Mouse (Mus musculus): ENCODE measurements around the gene Pak3.

The Pak3 gene

GRCm38 (mm10) chrX:143664221-143665150 lies 146.1 kb downstream of the Pak3 start:
- DNase-seq = no peak

GRCm38 (mm10) chrX:143665771-143666170 lies 147.4 kb downstream of the Pak3 start:
- no peak for DNase-seq

GRCm38 (mm10) chrX:143666991-143667390 lies 148.6 kb downstream of the Pak3 start:
- no peak for DNase-seq

- peak; percentile 5 for DNase-seq
These were observed 149.9 kb downstream of the Pak3 start for GRCm38 (mm10) chrX:143668242-143668641.

- DNase-seq = no peak
These were observed 160.2 kb downstream of the Pak3 start for GRCm38 (mm10) chrX:143678566-143678965.

- DNase-seq = no peak
These were observed 203.9 kb downstream of the Pak3 start for GRCm38 (mm10) chrX:143722250-143722649.

- no peak for DNase-seq
These were observed 207.0 kb downstream of the Pak3 start for GRCm38 (mm10) chrX:143725411-143725810.

- no peak for DNase-seq
These were observed 217.6 kb downstream of the Pak3 start for GRCm38 (mm10) chrX:143736035-143736434.

- no peak for DNase-seq
These were observed 220.8 kb downstream of the Pak3 start for GRCm38 (mm10) chrX:143739171-143739570.

GRCm38 (mm10) chrX:143762556-143762955 lies 244.2 kb downstream of the Pak3 start:
- DNase-seq = no peak

GRCm38 (mm10) chrX:143815948-143816347 lies 297.6 kb downstream of the Pak3 start:
- DNase-seq = no peak

- DNase-seq = no peak
These were observed 300.6 kb downstream of the Pak3 start for GRCm38 (mm10) chrX:143818961-143819360.

GRCm38 (mm10) chrX:143826521-143826920 lies 308.1 kb downstream of the Pak3 start:
- DNase-seq = no peak

GRCm38 (mm10) chrX:143827212-143827611 lies 308.8 kb downstream of the Pak3 start, which contains the start of gene Capn6:
Gene Capn6 (minus strand): TSS chrX:143827414.
- peak; percentile 21 for DNase-seq

- DNase-seq = no peak
These were observed 328.2 kb downstream of the Pak3 start for GRCm38 (mm10) chrX:143846637-143847036.
